Mouse (Mus musculus) gastrocnemius, adult 8-10 months (tissue): ENCODE measurements at regions not wholly inside any gene's neighbourhood (a gene's known extent, or its start where the extent isn't known, plus 50 kb on each side); places are given as distances from the start of the nearest gene placed in this dataset.

Experiments
- DNase-seq, 2 experiments: peaks; one replicate each; pipeline ENCODE4 v3.0.0; 2022; ENCODE audit warnings: low spot score in 2 of 2

- peak in 1 of 2 experiments; percentile 4 for DNase-seq
These were observed 318.4 kb upstream of the Myo3a start for GRCm38 (mm10) chr2:21908813-21909480.

- DNase-seq = peak; percentile 33 to 42
These were observed 317.8 kb upstream of the Myo3a start for GRCm38 (mm10) chr2:21909481-21909966.

- DNase-seq = peak; percentile 14 to 40
These were observed 309.3 kb upstream of the Myo3a start for GRCm38 (mm10) chr2:21917804-21918690.

- DNase-seq = no peak
These were observed 308.2 kb upstream of the Myo3a start for GRCm38 (mm10) chr2:21919091-21919490.

- DNase-seq = no peak
These were observed 299.6 kb upstream of the Myo3a start for GRCm38 (mm10) chr2:21927656-21928055.

- DNase-seq = no peak
These were observed 287.3 kb upstream of the Myo3a start for GRCm38 (mm10) chr2:21939993-21940392.

- DNase-seq = no peak
These were observed 286.4 kb upstream of the Myo3a start for GRCm38 (mm10) chr2:21940797-21941487.

- no peak for DNase-seq
These were observed 285.8 kb upstream of the Myo3a start for GRCm38 (mm10) chr2:21941488-21942000.

GRCm38 (mm10) chr2:21943676-21944075, 283.6 kb upstream of the Myo3a start:
- DNase-seq = no peak

GRCm38 (mm10) chr2:21946484-21946883, 280.8 kb upstream of the Myo3a start:
- no peak for DNase-seq

GRCm38 (mm10) chr2:21951279-21951678, 276.0 kb upstream of the Myo3a start:
- DNase-seq = no peak

- DNase-seq = no peak
These were observed 271.0 kb upstream of the Myo3a start for GRCm38 (mm10) chr2:21956112-21956963.

GRCm38 (mm10) chr2:21958365-21958764, 268.9 kb upstream of the Myo3a start:
- DNase-seq = no peak

- DNase-seq = no peak
These were observed 268.5 kb upstream of the Myo3a start for GRCm38 (mm10) chr2:21958802-21959201.

- DNase-seq = no peak
These were observed 263.8 kb upstream of the Myo3a start for GRCm38 (mm10) chr2:21963343-21964026.

- no peak for DNase-seq
These were observed 263.2 kb upstream of the Myo3a start for GRCm38 (mm10) chr2:21964027-21964605.

GRCm38 (mm10) chr2:21970774-21971406, 256.4 kb upstream of the Myo3a start:
- DNase-seq = no peak

- no peak for DNase-seq
These were observed 252.7 kb upstream of the Myo3a start for GRCm38 (mm10) chr2:21974599-21974998.

- DNase-seq = no peak
These were observed 251.8 kb upstream of the Myo3a start for GRCm38 (mm10) chr2:21975547-21975946.
